Mouse (Mus musculus) retina, postnatal 1 day (tissue): ENCODE measurements at regions not wholly inside any gene's neighbourhood (a gene's known extent, or its start where the extent isn't known, plus 50 kb on each side); places are given as distances from the start of the nearest gene placed in this dataset.

Experiments used
- DNase-seq: peaks from one replicate; pipeline ENCODE4 v3.0.0-alpha.2; 2012

GRCm38 (mm10) chr10:38265564-38265963, 556.0 kb downstream of the Rfpl4b start:
- DNase-seq, result no peak

- no peak for DNase-seq
Observed at GRCm38 (mm10) chr10:38246821-38247220, 574.8 kb downstream of the Rfpl4b start.
